Mouse (Mus musculus) thymus, postnatal 0 days (tissue): ENCODE results near the gene Rnf123. TPM values are rescaled to one million over a fixed set of nuclear protein-coding genes. Genes with fewer than 3 reads are reported as not detected.
A peak's percentile ranks its signal among the peaks of the same experiment; 100 is the strongest.

Experiments used
- DNase-seq: peaks from one replicate; pipeline ENCODE4 v3.0.0-alpha.2; 2015; ENCODE audit warnings: low spot score
- polyA plus RNA-seq: library from polyadenylated mRNA; unstranded; fragments of >200 nt; fragmentation: Nextera tagmentation; extraction: Ambion mirVana; gene quantifications from 2 replicates; pipeline ENCODE4 v1.2.1, GENCODE M21; 2015

Gene Rnf123
- polyA plus RNA-seq, 1 experiment from 2014 or later: 37.9 TPM

DNA sequence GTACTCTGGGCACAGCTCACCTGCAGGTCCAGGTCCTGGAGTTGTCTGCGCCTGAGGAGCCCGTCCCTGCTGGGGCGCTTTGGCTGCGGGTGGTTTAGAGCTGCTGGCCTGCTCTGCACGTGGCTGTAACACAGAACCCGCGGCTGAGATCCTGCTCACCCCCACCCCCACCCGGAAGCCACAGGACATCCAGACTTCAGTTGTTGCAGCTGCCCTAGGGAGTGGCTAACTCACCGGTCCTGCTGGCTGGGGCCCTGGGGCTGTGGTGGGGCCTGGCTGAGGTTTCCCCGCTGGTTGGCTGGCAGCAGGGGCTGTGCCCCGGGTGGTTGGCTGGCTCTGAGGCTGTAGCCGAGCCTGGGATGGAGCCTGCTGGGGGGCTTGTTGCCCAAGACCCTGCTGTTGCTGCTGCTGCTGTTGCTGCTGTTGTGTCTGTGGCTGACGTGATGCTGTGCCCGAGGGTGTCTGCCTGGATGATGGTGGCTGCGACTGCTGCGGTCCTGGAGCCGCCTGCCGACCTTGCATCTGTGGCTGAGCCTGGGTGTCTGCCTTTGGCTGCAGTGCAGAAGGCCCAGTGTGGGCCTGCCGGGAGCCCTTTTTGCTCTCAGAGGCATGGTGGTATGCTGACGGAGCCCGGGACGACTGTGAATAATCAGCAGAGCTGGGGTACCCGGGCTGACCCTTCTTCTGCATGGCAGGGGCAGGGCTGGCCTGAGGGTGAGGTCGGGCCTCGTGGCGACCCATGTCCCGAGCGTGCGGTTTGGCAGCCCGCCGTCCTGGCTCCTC is 21.8 kb upstream of the Rnf123 start:
- peak; percentile 49 for DNase-seq

GRCm38 (mm10) chr9:108099619-108100018 is 16.5 kb upstream of the Rnf123 start:
- DNase-seq: no peak

GRCm38 (mm10) chr9:108095949-108096712 is 13.0 kb upstream of the Rnf123 start:
- DNase-seq: no peak

DNA sequence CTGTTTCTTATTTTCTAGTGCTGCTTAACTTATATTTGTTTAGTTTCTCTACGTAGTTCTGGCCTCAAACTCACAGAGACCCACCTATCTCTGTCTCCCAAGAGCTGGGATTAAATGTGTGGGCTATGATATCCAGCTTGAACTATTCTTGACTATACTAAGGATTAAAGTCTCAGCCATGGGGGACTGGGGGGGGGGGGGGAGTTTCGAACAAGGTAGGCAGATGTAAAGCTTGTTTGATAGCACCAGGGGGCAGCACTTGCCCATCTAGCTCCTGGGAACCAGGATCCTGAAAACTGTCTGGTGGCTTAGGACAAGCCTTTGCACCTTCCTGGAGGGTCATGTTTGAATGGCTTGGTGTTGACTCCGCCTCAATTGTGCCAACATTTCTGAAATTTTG is 12.4 kb upstream of the Rnf123 start:
- peak; percentile 69 for DNase-seq

GRCm38 (mm10) chr9:108094998-108095411 is 11.9 kb upstream of the Rnf123 start:
- DNase-seq: no peak

- DNase-seq: peak; percentile 93
Observed at GRCm38 (mm10) chr9:108094184-108094941, 11.2 kb upstream of the Rnf123 start, which contains the start of gene Apeh. Gene Apeh, minus strand, starts transcription at chr9:108094606.

DNA sequence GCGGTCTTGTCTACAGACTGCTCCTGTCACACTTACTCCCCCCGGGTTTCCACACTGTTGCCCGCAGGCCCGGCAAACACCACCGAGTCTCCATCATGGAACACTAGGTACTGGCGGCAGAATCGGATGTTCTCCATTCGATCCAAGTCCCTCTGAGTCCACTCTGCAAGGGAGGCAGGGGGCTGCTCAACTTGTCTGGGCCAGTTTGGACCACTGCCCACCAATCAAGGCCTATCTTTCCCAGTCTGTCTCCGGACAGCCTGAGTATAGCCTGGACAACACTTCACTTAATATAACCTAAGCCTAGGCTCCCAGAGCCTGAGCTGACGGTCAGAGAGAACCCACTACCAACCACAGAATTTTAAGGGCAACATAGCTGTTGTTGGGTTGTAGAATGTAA is 10.4 kb upstream of the Rnf123 start:
- DNase-seq: no peak

DNA sequence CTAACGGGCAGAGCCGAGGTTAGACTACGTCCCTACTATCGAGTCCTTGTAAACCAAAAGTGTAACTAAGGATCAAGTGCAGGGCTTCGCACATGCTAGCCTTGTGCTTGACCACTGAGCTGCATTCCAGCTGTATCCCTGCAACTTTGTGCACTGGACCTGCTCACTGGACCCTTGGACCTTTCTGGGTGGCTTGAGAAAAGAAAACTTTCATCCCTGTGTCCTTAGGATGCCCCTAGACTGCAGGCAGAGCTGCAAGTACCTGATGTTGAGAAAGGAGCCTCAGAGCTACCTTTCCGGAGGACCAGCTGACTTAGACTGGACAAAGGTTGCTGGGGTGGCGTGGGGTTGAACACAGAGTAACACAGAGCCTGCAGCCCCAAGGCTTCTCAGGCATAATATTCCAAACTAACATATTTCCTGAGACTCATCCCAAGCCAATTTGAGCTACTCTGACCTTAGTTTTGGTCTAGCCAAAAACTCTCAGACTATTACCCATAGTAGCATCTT is 7.5 kb upstream of the Rnf123 start:
- DNase-seq: no peak

- no peak for DNase-seq
Observed at GRCm38 (mm10) chr9:108085261-108085660, 2.1 kb upstream of the Rnf123 start.

DNA sequence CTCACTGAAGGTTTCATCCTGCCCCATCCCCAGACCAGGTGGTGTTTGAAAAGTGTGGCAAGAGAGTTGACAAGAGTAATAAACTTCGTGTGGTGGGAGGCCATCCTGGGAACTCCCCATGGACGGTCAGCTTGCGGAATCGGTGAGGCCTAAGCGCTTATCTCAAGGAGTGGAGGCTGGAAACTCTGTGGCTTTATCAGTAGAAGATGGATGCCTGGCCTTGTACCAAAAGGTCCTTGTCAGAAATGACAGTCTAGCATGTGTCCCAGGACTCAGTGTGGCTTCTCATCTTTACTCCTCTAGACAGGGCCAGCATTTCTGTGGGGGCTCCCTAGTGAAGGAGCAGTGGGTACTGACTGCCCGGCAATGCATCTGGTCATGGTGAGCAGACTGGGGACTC is 415 bp upstream of the Rnf123 start:
- no peak for DNase-seq

DNA sequence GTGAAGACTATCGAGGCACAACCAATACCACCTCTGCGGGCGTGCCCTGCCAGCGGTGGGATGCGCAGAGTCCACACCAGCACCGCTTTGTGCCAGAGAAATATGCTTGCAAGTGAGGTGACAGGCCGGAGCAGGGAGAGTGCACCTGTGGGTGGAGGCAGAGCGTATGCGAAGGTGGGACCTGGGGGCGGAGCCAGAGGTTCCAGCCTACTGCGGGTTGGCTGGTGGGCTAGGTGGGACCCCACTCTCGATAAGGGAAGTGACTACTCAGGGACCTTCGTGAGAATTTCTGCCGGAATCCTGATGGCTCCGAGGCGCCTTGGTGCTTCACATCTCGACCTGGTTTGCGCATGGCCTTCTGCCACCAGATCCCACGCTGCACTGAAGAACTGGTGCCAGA is 597 bp downstream of the Rnf123 start:
- DNase-seq: no peak

DNA sequence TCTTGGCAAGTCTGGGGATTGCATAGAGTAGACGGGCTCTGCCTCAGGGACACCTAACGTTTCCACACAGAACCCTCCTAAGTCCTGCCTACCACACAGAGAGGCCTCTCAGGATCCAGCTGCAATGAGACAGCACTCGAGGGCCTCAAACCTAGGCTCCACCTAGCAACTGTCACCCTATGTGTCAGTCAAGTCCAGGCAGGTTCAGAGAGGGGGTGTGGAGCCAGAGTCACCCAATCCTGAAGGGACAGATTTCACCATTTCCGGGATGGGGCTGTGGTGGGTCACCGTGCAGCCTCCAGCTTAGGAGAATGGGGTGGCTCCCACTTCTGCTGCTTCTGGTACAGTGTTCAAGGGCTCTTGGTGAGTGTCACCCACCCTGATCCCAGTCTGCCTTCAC is 3.0 kb downstream of the Rnf123 start, which contains the start of gene Mst1:
TSS of gene Mst1 (plus strand) at position 269 of the 400 bp plus-strand sequence.
- no peak for DNase-seq

- DNase-seq: no peak
Observed at GRCm38 (mm10) chr9:108073141-108073930, 9.8 kb downstream of the Rnf123 start.

- DNase-seq: no peak
Observed at GRCm38 (mm10) chr9:108072481-108072924, 10.6 kb downstream of the Rnf123 start.

DNA sequence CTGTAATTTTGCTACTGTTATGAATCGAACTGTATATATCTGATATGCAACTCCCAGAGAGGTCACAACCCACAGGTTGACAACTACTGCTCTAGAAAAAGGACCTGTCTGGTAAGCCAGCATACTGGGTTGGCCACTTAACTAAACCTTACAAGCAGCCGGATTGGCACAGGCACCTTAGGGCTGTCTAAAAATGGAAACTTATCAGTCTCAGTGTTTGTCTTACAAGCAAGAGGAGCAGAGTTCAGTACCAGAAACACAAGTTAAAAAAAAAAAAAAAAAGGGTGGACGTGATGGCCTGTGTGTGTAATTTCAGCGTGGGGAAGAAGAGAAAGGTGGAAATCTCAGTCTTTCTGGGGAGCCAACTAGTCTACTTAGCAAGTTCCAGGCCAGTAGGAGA is 11.3 kb downstream of the Rnf123 start:
- no peak for DNase-seq

- DNase-seq: no peak
Observed at GRCm38 (mm10) chr9:108069529-108069928, 13.6 kb downstream of the Rnf123 start.

GRCm38 (mm10) chr9:108069007-108069406 is 14.1 kb downstream of the Rnf123 start:
- DNase-seq: no peak

DNA sequence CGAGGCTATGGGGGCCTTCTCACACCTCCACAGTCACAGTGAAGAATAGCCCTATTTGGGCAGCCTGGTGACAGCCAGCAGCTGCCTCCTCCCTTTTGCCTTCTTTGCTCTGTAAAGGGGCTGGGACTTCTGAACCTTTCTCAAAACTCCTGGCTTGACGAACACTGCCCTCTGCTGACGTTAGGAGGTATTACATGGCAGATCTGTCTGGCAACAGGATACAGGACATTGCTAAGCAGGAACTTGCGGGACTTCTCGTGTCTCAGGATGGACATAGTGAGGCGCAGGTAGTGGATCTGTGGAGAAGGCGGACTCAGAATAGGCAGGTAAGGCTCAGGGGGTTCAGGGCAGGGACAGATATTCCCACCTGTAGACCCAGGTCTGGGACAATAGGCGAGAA is 15.2 kb downstream of the Rnf123 start:
- DNase-seq: peak; percentile 87

GRCm38 (mm10) chr9:108067199-108067598 is 15.9 kb downstream of the Rnf123 start:
- no peak for DNase-seq

- DNase-seq: peak; percentile 71
Observed at GRCm38 (mm10) chr9:108065491-108066011, 17.6 kb downstream of the Rnf123 start.
